Mouse (Mus musculus) Patski (cell line): ENCODE data around the gene Padi4. TPM values are rescaled to one million over a fixed set of nuclear protein-coding genes. Genes with fewer than 3 reads are reported as not detected.

Source experiments
- ATAC-seq: fragments of 100-300 bp; one replicate; pipeline ENCODE4 v1.8.0; 2021
- CTCF ChIA-PET: fragments of 350-600 bp; sonication (Branson Sonifier 250); formaldehyde crosslinking; loops from one replicate; lab custom pipeline; 2022; ENCODE audit warnings: inconsistent platforms; lab: Charles Lee
- POLR2A ChIA-PET: fragments of 350-600 bp; sonication (Branson Sonifier 250); formaldehyde crosslinking; loops from one replicate; lab custom pipeline; 2022; ENCODE audit warnings: antibody characterized with exemption, inconsistent platforms; lab: Charles Lee
- DNase-seq: peaks from one replicate; pipeline ENCODE4 v3.0.0-alpha.2; 2011; ENCODE audit warnings: low read depth, low spot score
- H3K27me3 ChIP-seq: fragments of 371-371 bp; one replicate; pipeline ENCODE4 v1.5.1; 2021
- CTCF ChIP-seq: fragments of 100-300 bp; IDR thresholded peaks from one replicate; pipeline ENCODE4 v1.5.1; 2021
- in situ Hi-C: fragments of 300-500 bp; cut with MboI; formaldehyde crosslinking; loops from 3 replicates; pipeline ENCODE4 v1.11.1; 2018; ENCODE audit warnings: low pct_unique_long_range_greater_than_20kb, mixed read lengths
- polyA plus RNA-seq: library from polyadenylated mRNA; unstranded; gene quantifications from one replicate; pipeline ENCODE4 v1.2.3, GENCODE M21; 2021

Gene Padi4
- polyA plus RNA-seq, 1 experiment from 2014 or later: 0.04 TPM

GRCm38 (mm10) chr4:140770433-140770832, 3.6 kb downstream of the Padi4 start:
- DNase-seq (no peak), ATAC-seq (no peak)
- CTCF ChIA-PET: interaction anchor here (1.3 kb wide), 1 partner anchor 17 kb away, joined by 3 read pairs; no protein-coding TSS in a partner anchor
- in situ Hi-C loops: no loop called here
- TF ChIP-seq CTCF: no peak
- POLR2A ChIA-PET: no interaction called here
- H3K27me3 ChIP-seq: no peaks in the 10 kb centered on the region

GRCm38 (mm10) chr4:140768973-140769372, 5.1 kb downstream of the Padi4 start:
- no peak for TF ChIP-seq CTCF
- POLR2A ChIA-PET: no interaction called here
- CTCF ChIA-PET: interaction anchor here (0.6 kb wide), 1 partner anchor 12 kb away, joined by 3 read pairs; no protein-coding TSS in a partner anchor
- no peak for DNase-seq
- no peak for ATAC-seq
- in situ Hi-C loops: no loop called here
- H3K27me3 ChIP-seq: no peaks in the 10 kb centered on the region

GRCm38 (mm10) chr4:140765936-140766335, 8.1 kb downstream of the Padi4 start:
- no peak for TF ChIP-seq CTCF
- H3K27me3 ChIP-seq: no peaks in the 10 kb centered on the region
- in situ Hi-C loops: no loop called here
- CTCF ChIA-PET: no interaction called here
- no peak for ATAC-seq
- POLR2A ChIA-PET: interaction anchor here (1.1 kb wide), 1 partner anchor 137 kb away, joined by 3 read pairs; no protein-coding TSS in a partner anchor
- DNase-seq: no peak

GRCm38 (mm10) chr4:140763158-140763557, 10.9 kb downstream of the Padi4 start:
- CTCF ChIA-PET: interaction anchor here (0.9 to 1.6 kb wide), 2 partner anchors 24 to 42 kb away, joined by 3 to 8 read pairs; no protein-coding TSS in a partner anchor
- in situ Hi-C loops: no loop called here
- POLR2A ChIA-PET: no interaction called here
- no peak for TF ChIP-seq CTCF
- ATAC-seq (no peak), DNase-seq (no peak)
- H3K27me3 ChIP-seq: no peaks in the 10 kb centered on the region

GRCm38 (mm10) chr4:140761601-140762000, 12.4 kb downstream of the Padi4 start:
- in situ Hi-C loops: no loop called here
- ChIA-PET POLR2A (no interaction called here), CTCF (interaction anchor here (1.6 kb wide), 1 partner anchor 26 kb away, joined by 8 read pairs; no protein-coding TSS in a partner anchor)
- no peak for ATAC-seq
- no peak for DNase-seq
- TF ChIP-seq CTCF: no peak
- no peaks in the 10 kb centered on the region for H3K27me3 ChIP-seq

- CTCF ChIA-PET: no interaction called here
- POLR2A ChIA-PET: no interaction called here
- no peaks in the 10 kb centered on the region for H3K27me3 ChIP-seq
- in situ Hi-C loops: no loop called here
- no peak for DNase-seq
- TF ChIP-seq CTCF: no peak
- no peak for ATAC-seq
Observed at GRCm38 (mm10) chr4:140755811-140756210, 18.2 kb downstream of the Padi4 start.

- ChIA-PET CTCF (no interaction called here), POLR2A (no interaction called here)
- in situ Hi-C loops: no loop called here
- TF ChIP-seq CTCF: no peak
- no peaks in the 10 kb centered on the region for H3K27me3 ChIP-seq
- DNase-seq: no peak
- ATAC-seq: no peak
Observed at GRCm38 (mm10) chr4:140753366-140753765, 20.7 kb downstream of the Padi4 start.

- POLR2A ChIA-PET: no interaction called here
- in situ Hi-C loops: no loop called here
- no peak for TF ChIP-seq CTCF
- H3K27me3 ChIP-seq: no peaks in the 10 kb centered on the region
- DNase-seq: no peak
- CTCF ChIA-PET: interaction anchor here (1.3 kb wide), 1 partner anchor 13 kb away, joined by 5 read pairs; no protein-coding TSS in a partner anchor
- ATAC-seq: no peak
Observed at GRCm38 (mm10) chr4:140750328-140750727, 23.7 kb downstream of the Padi4 start.

- no peak for DNase-seq
- TF ChIP-seq CTCF: no peak
- ChIA-PET POLR2A (no interaction called here), CTCF (no interaction called here)
- H3K27me3 ChIP-seq: peaks cover 7% of the 10 kb centered on the region
- ATAC-seq: no peak
- in situ Hi-C loops: no loop called here
Observed at GRCm38 (mm10) chr4:140747978-140748377, 26.1 kb downstream of the Padi4 start.

- ATAC-seq: no peak
- CTCF ChIA-PET: interaction anchor here (0.8 to 0.9 kb wide), 2 partner anchors 20 to 61 kb away, joined by 3 read pairs; no protein-coding TSS in a partner anchor
- no peak for TF ChIP-seq CTCF
- in situ Hi-C loops: no loop called here
- no peak for DNase-seq
- POLR2A ChIA-PET: no interaction called here
- H3K27me3 ChIP-seq: peaks cover 13% of the 10 kb centered on the region
Observed at GRCm38 (mm10) chr4:140744654-140745053, 29.4 kb downstream of the Padi4 start.

- ATAC-seq: no peak
- H3K27me3 ChIP-seq: peaks cover 13% of the 10 kb centered on the region
- POLR2A ChIA-PET: no interaction called here
- in situ Hi-C loops: no loop called here
- TF ChIP-seq CTCF: no peak
- no peak for DNase-seq
- CTCF ChIA-PET: no interaction called here
Observed at GRCm38 (mm10) chr4:140743086-140743485, 30.9 kb downstream of the Padi4 start.

GRCm38 (mm10) chr4:140742543-140742942, 31.5 kb downstream of the Padi4 start, which contains the start of gene Padi6:
TSS of gene Padi6 (minus strand) at chr4:140742643.
- ATAC-seq: no peak
- CTCF ChIA-PET: no interaction called here
- in situ Hi-C loops: no loop called here
- TF ChIP-seq CTCF: no peak
- peaks cover 13% of the 10 kb centered on the region for H3K27me3 ChIP-seq
- DNase-seq: no peak
- POLR2A ChIA-PET: no interaction called here
